Mouse (Mus musculus) ES-E14 (cell line): ENCODE results near the gene 4930469K13Rik. TPM values are rescaled to one million over a fixed set of nuclear protein-coding genes. Genes with fewer than 3 reads are reported as not detected.

Experiments used
- DNase-seq: peaks from one replicate; pipeline ENCODE4 v3.0.0-alpha.2; 2013; ENCODE audit warnings: low read depth, low spot score
- H3K27ac ChIP-seq: 2 replicates; pipeline ENCODE4 v1.5.1; 2012; ENCODE audit warnings: low read depth, mild to moderate bottlenecking, low read length, moderate library complexity, mixed read lengths; ENCODE audit not compliant: poor library complexity, insufficient read depth, severe bottlenecking
- H3K36me3 ChIP-seq: 2 replicates; pipeline ENCODE4 v1.6.1; 2012; ENCODE audit warnings: mild to moderate bottlenecking, low read length, moderate library complexity, mixed read lengths; ENCODE audit not compliant: control insufficient read depth, poor library complexity, insufficient read depth, severe bottlenecking
- H3K4me1 ChIP-seq, 2 experiments: fragments of 150-350 bp in 1 of 2; sonication (generic) in 1 of 2; 2 replicates each; pipeline ENCODE4 v1.6.1; 2012; ENCODE audit warnings: low read length in 2 of 2, mild to moderate bottlenecking in 1 of 2, mixed read lengths in 1 of 2; ENCODE audit not compliant: control insufficient read depth in 2 of 2, insufficient read depth in 2 of 2, poor library complexity in 1 of 2
- H3K4me3 ChIP-seq, 2 experiments: fragments of 150-350 bp in 1 of 2; sonication (generic) in 1 of 2; 2 replicates each; pipeline ENCODE4 v1.5.1; 2012; ENCODE audit warnings: low read length in 2 of 2, low read depth in 1 of 2, mild to moderate bottlenecking in 1 of 2, mixed read lengths in 1 of 2; ENCODE audit not compliant: insufficient read depth in 1 of 2, poor library complexity in 1 of 2, severe bottlenecking in 1 of 2
- H3K9ac ChIP-seq: 2 replicates; pipeline ENCODE4 v1.6.1; 2012; ENCODE audit warnings: low read depth, mild to moderate bottlenecking, low read length, mixed read lengths; ENCODE audit not compliant: poor library complexity, insufficient read depth, severe bottlenecking
- H3K9me3 ChIP-seq: fragments of 150-350 bp; sonication (generic); 2 replicates; pipeline ENCODE4 v1.6.1; 2012; ENCODE audit warnings: low read depth, mild to moderate bottlenecking, low read length; ENCODE audit not compliant: control insufficient read depth, insufficient read depth
- CHD2 ChIP-seq: IDR thresholded peaks from 2 replicates; pipeline ENCODE4 v1.6.1; 2014; ENCODE audit warnings: mild to moderate bottlenecking, low read depth, low read length, inconsistent platforms
- HCFC1 ChIP-seq: IDR thresholded peaks from 2 replicates; pipeline ENCODE4 v1.6.1; 2012; ENCODE audit warnings: low read length, inconsistent platforms, borderline replicate concordance; ENCODE audit not compliant: insufficient read depth
- MAFK ChIP-seq: IDR thresholded peaks from 2 replicates; pipeline ENCODE4 v1.6.1; 2014; ENCODE audit warnings: mild to moderate bottlenecking, low read depth, low read length, inconsistent platforms; ENCODE audit not compliant: insufficient read depth
- ZC3H11A ChIP-seq: IDR thresholded peaks from 2 replicates; pipeline ENCODE4 v1.6.1; 2012; ENCODE audit warnings: low read depth, mild to moderate bottlenecking, inconsistent platforms, low read length, borderline replicate concordance
- ZNF384 ChIP-seq: IDR thresholded peaks from 2 replicates; pipeline ENCODE4 v1.6.1; 2012; ENCODE audit warnings: low read depth, low read length, inconsistent platforms
- in situ Hi-C, 2 experiments: fragments of 600-800 bp; cut with MboI; formaldehyde crosslinking; loops; one replicate each; pipeline ENCODE4 v1.15.1; 2025; ENCODE audit warnings: low sequenced_read_pairs in 2 of 2, inconsistent platforms in 1 of 2; ENCODE audit not compliant: unreplicated experiment in 2 of 2
- total RNA-seq: library from RNA; depleted of rRNA; stranded (reverse); fragments of 300-350 nt; gene quantifications from 2 replicates; pipeline ENCODE4 v1.2.3, GENCODE M21; 2012

The 4930469K13Rik gene
- total RNA-seq, 1 experiment: not detected

DNA sequence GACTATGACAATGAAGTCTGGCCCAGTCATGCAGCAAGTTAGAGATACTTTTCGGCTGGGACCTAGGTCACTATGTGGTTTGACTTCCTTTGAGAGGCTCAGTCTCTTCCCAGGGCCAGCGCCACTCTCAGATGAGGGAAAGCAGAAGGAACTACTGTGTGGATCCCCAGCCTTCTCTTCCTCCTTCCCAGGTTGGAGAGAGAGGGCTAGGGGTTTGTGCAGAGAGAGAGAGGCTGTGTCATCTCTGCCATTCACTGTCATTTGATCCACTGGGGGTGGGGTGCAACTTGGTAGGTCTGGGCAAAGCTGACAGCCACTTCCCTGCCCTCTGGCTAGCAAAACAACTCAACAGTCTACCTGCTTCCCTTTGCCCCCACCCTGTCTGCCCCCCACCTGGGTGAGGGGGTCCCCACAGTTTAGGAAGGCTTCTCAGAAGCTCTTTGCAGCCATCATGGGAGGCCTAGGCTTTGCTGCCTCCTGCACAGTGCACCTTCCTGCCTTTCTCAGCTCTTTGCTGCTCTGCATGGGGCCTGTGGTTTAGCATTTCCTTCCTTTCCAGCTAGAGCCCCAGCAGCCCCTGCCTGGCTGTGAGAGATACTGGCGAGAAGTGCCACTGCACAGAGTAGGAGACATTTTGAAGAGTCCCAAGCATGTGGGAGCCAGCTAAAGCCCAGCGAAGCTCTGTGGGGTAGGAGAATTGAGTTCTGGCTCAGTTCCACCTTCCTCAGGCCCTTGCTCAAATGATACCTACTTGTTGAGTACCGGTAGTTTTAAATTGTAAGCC lies 34.5 kb downstream of the 4930469K13Rik start:
- peaks cover 0 to 3% of the 10 kb centered on the region in 2 experiments; a peak in 1 of 4 replicates for H3K4me1 ChIP-seq
- H3K9ac ChIP-seq: no peak overlapping the region
- H3K4me3 ChIP-seq: no peak overlapping the region
- H3K27ac ChIP-seq: no peak overlapping the region; the same call in 1 of the 2 replicates
- in situ Hi-C loops: no loop called here
- no peaks in the 10 kb centered on the region for H3K36me3 ChIP-seq
- no peak for DNase-seq
- no peaks in the 10 kb centered on the region for H3K9me3 ChIP-seq
- TF ChIP-seq MAFK: no peak

DNA sequence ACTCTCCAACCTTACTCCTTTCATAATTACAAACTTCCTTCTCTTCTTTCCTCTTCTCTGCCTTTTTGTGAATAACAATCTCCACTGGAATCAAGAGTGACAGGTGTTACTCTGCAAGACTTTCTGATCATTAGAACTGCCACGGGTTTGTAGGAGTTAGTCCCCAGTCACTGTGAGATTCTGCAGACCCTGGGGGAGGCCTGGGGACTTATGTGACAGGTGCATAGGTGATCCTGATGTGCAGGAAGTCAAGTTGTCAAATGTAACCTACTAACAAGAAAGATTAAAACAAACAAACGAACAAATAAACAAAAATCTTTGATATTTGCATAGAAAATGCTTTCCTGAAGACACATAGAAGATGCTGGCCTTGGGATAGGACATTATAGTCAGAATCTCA lies 35.1 kb downstream of the 4930469K13Rik start:
- TF ChIP-seq MAFK: no peak
- TF ChIP-seq HCFC1: no peak
- TF ChIP-seq ZNF384: no peak
- TF ChIP-seq CHD2: no peak
- no peak for TF ChIP-seq ZC3H11A
- no peak overlapping the region for H3K27ac ChIP-seq
- peaks cover 0 to 3% of the 10 kb centered on the region in 2 experiments; a peak in 1 of 4 replicates for H3K4me1 ChIP-seq
- in situ Hi-C loops: no loop called here
- H3K9ac ChIP-seq: no peak overlapping the region
- no peaks in the 10 kb centered on the region for H3K36me3 ChIP-seq
- DNase-seq: no peak
- H3K9me3 ChIP-seq: no peaks in the 10 kb centered on the region
- H3K4me3 ChIP-seq: no peak overlapping the region

DNA sequence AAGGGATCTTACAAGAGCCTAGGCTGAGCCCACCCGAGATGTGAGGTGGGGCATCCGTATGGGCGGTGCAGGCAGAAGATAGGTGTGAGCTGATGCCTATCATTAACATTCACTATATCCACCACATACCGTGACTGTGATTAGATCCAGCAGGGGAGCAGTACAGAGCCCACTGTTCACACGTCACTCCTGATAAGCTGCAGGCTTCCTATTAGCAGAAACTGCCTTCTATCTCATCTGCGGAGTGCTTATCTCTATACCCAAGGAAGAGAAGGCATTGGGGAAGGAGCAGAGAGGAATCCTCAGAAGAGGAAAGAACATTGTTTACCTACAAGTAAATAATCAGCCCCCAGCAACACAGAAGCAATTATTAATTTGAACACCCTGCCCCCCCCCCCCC lies 36.6 kb downstream of the 4930469K13Rik start:
- TF ChIP-seq MAFK (no peak), ZC3H11A (no peak), HCFC1 (no peak), ZNF384 (no peak)
- no peaks in the 10 kb centered on the region for H3K9me3 ChIP-seq
- H3K4me1 ChIP-seq: peaks cover 0 to 3% of the 10 kb centered on the region in 2 experiments; a peak in 1 of 4 replicates
- H3K4me3 ChIP-seq: no peak overlapping the region
- in situ Hi-C loops: no loop called here
- DNase-seq: no peak
- no peak overlapping the region for H3K27ac ChIP-seq
- H3K36me3 ChIP-seq: no peaks in the 10 kb centered on the region
- no peak overlapping the region for H3K9ac ChIP-seq

DNA sequence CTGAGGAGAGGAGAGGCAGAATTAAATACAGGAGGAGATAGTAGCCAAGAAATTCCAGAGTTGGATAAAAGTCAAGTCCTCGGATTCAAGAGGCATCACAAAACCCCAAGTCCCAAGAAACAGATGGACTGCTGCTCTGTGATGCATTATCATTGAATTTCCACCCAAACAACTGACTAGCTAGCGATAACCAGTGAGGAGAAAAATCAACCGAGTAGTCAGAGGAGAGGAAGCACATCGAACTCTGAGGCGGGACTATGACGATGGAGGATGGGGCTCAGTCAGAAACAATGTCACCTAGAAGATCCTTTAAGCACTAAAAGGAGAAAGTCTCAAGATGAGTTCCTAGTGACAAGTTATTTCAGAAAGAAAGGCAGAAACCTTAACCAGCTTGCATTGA lies 39.4 kb downstream of the 4930469K13Rik start:
- no peak for TF ChIP-seq ZC3H11A
- TF ChIP-seq HCFC1: no peak
- no peak for TF ChIP-seq ZNF384
- no peak for TF ChIP-seq MAFK
- no peak for TF ChIP-seq CHD2
- in situ Hi-C loops: no loop called here

More for the DNA sequence above, 39.4 kb downstream of the 4930469K13Rik start:
- Histone ChIP-seq H3K9me3 (no peaks in the 10 kb centered on the region), H3K9ac (no peak overlapping the region), H3K36me3 (no peaks in the 10 kb centered on the region), H3K27ac (no peak overlapping the region), H3K4me3 (no peak overlapping the region), H3K4me1 (peaks cover 0 to 3% of the 10 kb centered on the region in 2 experiments; a peak in 1 of 4 replicates)
- DNase-seq: no peak
